ENCODE assay signal across 24 mouse cellular contexts in the genomic region with DNA sequence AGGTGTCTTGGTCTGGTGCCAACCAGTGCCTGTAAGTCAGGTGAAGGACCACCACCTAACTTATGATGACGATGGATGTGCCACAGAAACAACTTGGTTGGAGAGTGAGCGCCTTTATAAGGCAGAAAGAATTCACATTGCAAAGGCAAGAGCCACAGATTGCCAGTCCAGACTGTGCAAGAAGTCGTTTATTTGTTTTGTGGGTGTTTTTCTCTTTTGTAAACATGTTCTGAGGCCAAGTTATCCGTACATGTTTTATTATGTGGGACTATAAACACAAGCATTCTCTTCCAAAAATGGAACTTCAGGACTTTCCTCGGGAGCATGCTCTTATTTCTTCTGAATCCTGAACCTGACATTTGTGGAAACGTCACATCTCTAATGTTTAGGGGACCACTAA.
"Had no signal": no experiment of that assay in that cellular context is flagged by ENCODE, and none has a peak within 500 bp of the region (broad histone marks: within the 10 kb centered on the region; RNA-seq: fewer than 3 reads in every experiment).

No protein-coding gene starts in this region.

- H3K27me3 ChIP-seq: heart, embryonic 12.5 days; hindbrain, embryonic 12.5 days; intestine, embryonic 15.5 days; limb, embryonic 12.5 days had no signal

- H3K4me3 ChIP-seq: gastrocnemius, adult 2 months; heart, embryonic 10.5 days; heart, embryonic 12.5 days; hindbrain, embryonic 10.5 days; hindbrain, embryonic 12.5 days; intestine, embryonic 15.5 days; layer of hippocampus, adult 2 months; left cerebral cortex, adult 2 months; limb, embryonic 10.5 days; limb, embryonic 12.5 days had no signal

- H3K4me2 ChIP-seq: heart, embryonic 12.5 days; hindbrain, embryonic 12.5 days; hindbrain, embryonic 14.5 days; intestine, embryonic 15.5 days; limb, embryonic 12.5 days had no signal

- H3K9ac ChIP-seq: heart, embryonic 12.5 days; hindbrain, embryonic 12.5 days; hindbrain, embryonic 14.5 days; intestine, embryonic 15.5 days; limb, embryonic 12.5 days had no signal

- H3K4me1 ChIP-seq: heart, embryonic 10.5 days; heart, embryonic 12.5 days; hindbrain, embryonic 10.5 days; hindbrain, embryonic 12.5 days; intestine, embryonic 15.5 days had no signal

- DNase-seq: gastrocnemius, adult 2 months; gastrocnemius, postnatal 10 days; gastrocnemius, postnatal 25 days; heart, adult 18-20 months; heart, postnatal 10 days; heart, postnatal 4 days; kidney, adult 18-20 months; kidney, adult 8-10 months; kidney, postnatal 14 days; kidney, postnatal 4 days had no signal

- H3K27ac ChIP-seq: gastrocnemius, adult 2 months; heart, embryonic 10.5 days; hindbrain, embryonic 10.5 days; hindbrain, embryonic 12.5 days; hindbrain, embryonic 14.5 days; intestine, embryonic 15.5 days; layer of hippocampus, adult 2 months; left cerebral cortex, adult 2 months; limb, embryonic 10.5 days; limb, embryonic 12.5 days had no signal

- H3K9me3 ChIP-seq: heart, embryonic 10.5 days; heart, embryonic 12.5 days; hindbrain, embryonic 10.5 days; hindbrain, embryonic 12.5 days; intestine, embryonic 15.5 days; limb, embryonic 10.5 days; limb, embryonic 12.5 days had no signal

- ATAC-seq: forebrain, embryonic 16.5 days; hindbrain, embryonic 16.5 days; inflammation-experienced regulatory T-cells, adult 6 months; intestine, embryonic 15.5 days; intestine, postnatal 0 days had no signal

- H3K36me3 ChIP-seq: heart, embryonic 10.5 days; heart, embryonic 12.5 days; hindbrain, embryonic 10.5 days; hindbrain, embryonic 12.5 days; intestine, embryonic 15.5 days; limb, embryonic 10.5 days; limb, embryonic 12.5 days had no signal
